Mouse (Mus musculus) limb, embryonic 15.5 days (tissue): ENCODE results near the gene Gm10837. TPM values are rescaled to one million over a fixed set of nuclear protein-coding genes. Genes with fewer than 3 reads are reported as not detected.

Experiments used
- ATAC-seq: fragments of 200-750 bp; cut with Nextera tagmentation; 2 replicates; pipeline ENCODE4 v1.8.0; 2017; ENCODE audit warnings: low read depth, moderate TSS enrichment; ENCODE audit not compliant: insufficient number of reproducible peaks, low FRiP score, low TSS enrichment
- H3K27ac ChIP-seq: fragments of 300-500 bp; sonication (generic); 2 replicates; pipeline ENCODE4 v1.5.1; 2015; ENCODE audit warnings: moderate library complexity, mild to moderate bottlenecking, inconsistent platforms
- H3K27me3 ChIP-seq: fragments of 300-500 bp; sonication (generic); 2 replicates; pipeline ENCODE4 v1.6.1; 2015; ENCODE audit warnings: inconsistent platforms
- H3K36me3 ChIP-seq: fragments of 300-500 bp; sonication (generic); 2 replicates; pipeline ENCODE4 v1.6.1; 2015; ENCODE audit warnings: inconsistent platforms
- H3K4me1 ChIP-seq: fragments of 300-500 bp; sonication (generic); 2 replicates; pipeline ENCODE4 v1.6.1; 2015; ENCODE audit warnings: inconsistent platforms
- H3K4me2 ChIP-seq: fragments of 300-500 bp; sonication (generic); 2 replicates; pipeline ENCODE4 v1.6.1; 2015; ENCODE audit warnings: mild to moderate bottlenecking, inconsistent platforms
- H3K4me3 ChIP-seq: fragments of 300-500 bp; sonication (generic); 2 replicates; pipeline ENCODE4 v1.5.1; 2015; ENCODE audit warnings: mild to moderate bottlenecking, inconsistent platforms
- H3K9ac ChIP-seq: fragments of 300-500 bp; sonication (generic); 2 replicates; pipeline ENCODE4 v1.6.1; 2015; ENCODE audit warnings: inconsistent platforms
- H3K9me3 ChIP-seq: fragments of 300-500 bp; sonication (generic); 2 replicates; pipeline ENCODE4 v1.6.1; 2016; ENCODE audit warnings: inconsistent platforms
- WGBS: fragments of 180-500 bp; shearing (Covaris S2); methylation state at CpG from one replicate; pipeline ENCODE4 v1.1.7; 2015; 5-methylcytosine and 5-hydroxymethylcytosine counted together
- polyA plus RNA-seq: library from polyadenylated mRNA; unstranded; fragments of >200 nt; fragmentation: Nextera tagmentation; extraction: Ambion mirVana; gene quantifications from 2 replicates; pipeline ENCODE4 v1.2.1, GENCODE M21; 2015

Gene Gm10837
- polyA plus RNA-seq, 1 experiment from 2014 or later: not detected

- WGBS: 19% methylated on average over 18 of the region's 18 CpGs
- ATAC-seq: no peak
- Histone ChIP-seq H3K9me3 (no peaks in the 10 kb centered on the region), H3K27me3 (peaks cover 79% of the 10 kb centered on the region), H3K36me3 (no peaks in the 10 kb centered on the region), H3K4me3 (no peak overlapping the region), H3K9ac (no peak overlapping the region), H3K4me2 (no peak overlapping the region), H3K4me1 (peaks cover 9% of the 10 kb centered on the region), H3K27ac (no peak overlapping the region)
Measured at GRCm38 (mm10) chr14:122483556-122484421, 6.6 kb upstream of the Gm10837 start.

DNA sequence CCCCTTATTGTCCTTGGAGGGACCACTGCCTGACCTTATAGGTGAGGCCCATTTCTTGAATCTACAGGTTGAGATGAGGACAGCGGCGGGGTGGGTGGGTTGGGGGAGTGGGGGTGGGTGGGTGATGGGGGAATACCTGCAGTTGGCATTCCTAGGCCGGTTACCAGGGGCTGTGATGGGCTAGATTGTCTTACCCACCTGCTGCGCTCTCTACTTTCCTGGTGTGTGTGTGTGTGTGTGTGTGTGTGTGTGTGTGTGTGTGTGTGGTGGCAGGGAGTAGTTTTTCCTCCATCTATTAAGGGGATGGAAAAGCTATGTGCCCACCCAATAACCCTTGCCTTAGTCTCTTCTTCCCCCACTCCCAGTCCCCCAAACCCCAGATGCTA is 5.9 kb upstream of the Gm10837 start:
- Histone ChIP-seq H3K27ac (no peak overlapping the region), H3K9ac (no peak overlapping the region), H3K36me3 (no peaks in the 10 kb centered on the region), H3K4me1 (peaks cover 6% of the 10 kb centered on the region), H3K9me3 (no peaks in the 10 kb centered on the region), H3K27me3 (peaks cover 79% of the 10 kb centered on the region), H3K4me2 (no peak overlapping the region), H3K4me3 (no peak overlapping the region)
- WGBS: 23% methylated on average over 4 of the region's 4 CpGs
- ATAC-seq: no peak

DNA sequence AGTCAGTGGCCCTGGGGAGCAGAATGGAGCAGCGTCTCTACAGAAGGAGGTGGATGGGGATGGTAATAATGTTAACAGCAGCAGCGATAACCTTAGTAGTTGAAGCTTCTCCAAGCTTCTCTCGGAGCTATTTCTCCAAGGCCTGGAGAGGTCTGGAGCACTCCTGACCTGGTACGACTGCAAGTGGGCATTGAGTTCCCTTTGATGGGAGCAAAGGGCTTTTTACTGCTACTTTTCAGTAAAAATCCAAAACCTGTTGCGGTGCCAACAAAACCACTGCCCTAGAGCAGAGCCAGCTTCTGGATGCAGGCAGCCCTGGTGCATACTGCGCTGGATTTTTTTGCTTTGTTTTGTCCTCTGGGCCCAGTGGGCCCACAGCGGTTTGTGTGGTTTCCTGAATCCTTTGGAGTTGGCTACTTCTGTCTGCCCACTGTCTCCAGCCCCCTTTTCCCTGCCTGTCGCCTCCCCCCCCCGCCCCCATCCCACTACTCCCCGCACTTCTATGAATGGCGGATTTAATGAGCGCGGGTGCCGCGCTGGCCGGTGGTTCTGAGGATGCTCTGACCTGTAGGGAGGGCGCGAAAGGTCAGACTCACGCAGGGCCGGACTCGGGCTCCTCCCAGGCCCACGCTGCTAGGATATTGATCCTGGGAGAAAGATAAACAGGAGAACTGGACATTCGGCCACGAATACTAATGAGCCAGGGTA is 5.4 kb upstream of the Gm10837 start:
- no peak for ATAC-seq
- Histone ChIP-seq H3K4me2 (0 out of 2 replicates have a peak overlapping the region, but pooled peaks have one; percentile 7), H3K27ac (no peak overlapping the region), H3K27me3 (peaks cover 81% of the 10 kb centered on the region), H3K4me1 (peaks cover 6% of the 10 kb centered on the region), H3K4me3 (no peak overlapping the region), H3K36me3 (no peaks in the 10 kb centered on the region), H3K9ac (no peak overlapping the region), H3K9me3 (no peaks in the 10 kb centered on the region)
- 5% methylated on average over 24 of the region's 24 CpGs for WGBS

DNA sequence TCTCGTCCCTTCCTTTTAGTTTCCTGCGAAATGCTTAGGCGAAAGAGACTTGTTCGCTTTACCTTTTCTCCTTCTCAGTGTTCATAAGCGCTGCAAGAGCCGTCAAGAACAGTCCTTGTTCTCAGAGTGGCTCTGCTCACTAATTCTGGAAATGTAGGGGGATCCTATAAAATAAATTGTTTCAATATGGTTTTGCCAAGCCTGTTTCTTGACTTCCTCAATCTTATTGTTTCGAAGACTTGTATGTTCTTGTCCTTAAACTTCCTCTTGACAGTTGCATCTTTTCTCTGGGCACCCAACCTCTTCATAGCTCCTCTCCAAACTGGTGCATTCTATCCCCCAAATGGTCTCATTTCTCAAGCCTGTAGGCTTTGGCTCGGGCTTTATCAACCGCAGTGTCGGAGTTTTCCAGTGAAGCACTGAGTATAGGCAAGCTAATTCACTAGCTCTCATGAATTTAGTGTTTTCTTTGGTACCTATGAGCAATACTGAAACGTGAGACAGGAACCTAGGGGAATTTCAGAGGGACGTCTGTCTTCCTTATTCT is 4.7 kb upstream of the Gm10837 start:
- Histone ChIP-seq H3K4me1 (peaks cover 11% of the 10 kb centered on the region), H3K4me2 (no peak overlapping the region), H3K9me3 (no peaks in the 10 kb centered on the region), H3K36me3 (no peaks in the 10 kb centered on the region), H3K4me3 (no peak overlapping the region), H3K27ac (no peak overlapping the region), H3K9ac (no peak overlapping the region), H3K27me3 (peaks cover 79% of the 10 kb centered on the region)
- WGBS: 5% methylated on average over 12 of the region's 12 CpGs
- ATAC-seq: no peak

- no peak overlapping the region for H3K9ac ChIP-seq
- H3K27me3 ChIP-seq: peaks cover 80% of the 10 kb centered on the region
- peaks cover 13% of the 10 kb centered on the region for H3K4me1 ChIP-seq
- no peak for ATAC-seq
- 15% methylated on average over 1 of the region's 1 CpGs for WGBS
- H3K4me3 ChIP-seq: no peak overlapping the region
- no peak overlapping the region for H3K27ac ChIP-seq
- no peak overlapping the region for H3K4me2 ChIP-seq
- H3K9me3 ChIP-seq: no peaks in the 10 kb centered on the region
- H3K36me3 ChIP-seq: no peaks in the 10 kb centered on the region
Measured at GRCm38 (mm10) chr14:122486611-122487010, 3.8 kb upstream of the Gm10837 start.

DNA sequence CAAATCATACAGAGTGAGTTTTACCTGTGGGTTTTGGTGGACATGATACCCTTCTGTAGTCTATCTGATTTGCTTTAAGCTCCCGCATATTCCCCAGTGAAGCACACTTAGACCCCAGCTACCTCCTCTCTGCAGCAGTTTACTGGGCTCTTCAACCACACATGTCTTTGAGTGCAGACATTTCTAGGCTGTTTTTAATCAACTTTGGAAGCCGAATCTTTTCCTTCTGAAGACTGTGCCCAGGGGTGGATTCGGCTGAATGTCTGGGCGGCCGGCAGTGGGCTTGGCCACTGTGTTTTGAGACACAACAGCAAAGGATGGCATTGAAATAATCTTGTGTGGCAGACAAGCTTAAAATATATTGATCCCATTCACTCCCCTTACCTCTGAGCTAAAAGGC is 3.0 kb upstream of the Gm10837 start:
- Histone ChIP-seq H3K27ac (no peak overlapping the region), H3K4me1 (peaks cover 13% of the 10 kb centered on the region), H3K4me2 (no peak overlapping the region), H3K9ac (no peak overlapping the region), H3K27me3 (peaks cover 75% of the 10 kb centered on the region), H3K36me3 (no peaks in the 10 kb centered on the region), H3K4me3 (no peak overlapping the region), H3K9me3 (no peaks in the 10 kb centered on the region)
- no peak for ATAC-seq
- 13% methylated on average over 5 of the region's 5 CpGs for WGBS

DNA sequence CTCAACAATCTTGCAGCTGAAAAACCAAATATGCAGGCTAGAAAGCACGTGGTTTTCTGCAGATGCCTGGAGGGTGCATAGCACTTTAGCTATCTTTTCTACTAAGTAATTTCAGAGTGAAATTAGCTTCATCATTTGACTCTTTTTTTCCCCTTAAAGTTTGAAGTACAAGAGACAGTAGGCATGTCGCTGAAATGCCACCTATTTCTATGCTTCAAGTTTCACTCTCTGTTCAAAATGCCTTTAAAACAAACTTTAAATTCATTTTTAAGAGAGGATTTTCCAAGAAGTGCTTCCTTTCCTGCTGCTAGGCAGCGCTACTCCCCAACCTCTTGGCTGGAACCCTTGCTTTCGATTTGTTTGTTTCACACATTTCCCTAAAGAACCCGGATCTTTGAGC is 1.3 kb upstream of the Gm10837 start:
- Histone ChIP-seq H3K27ac (no peak overlapping the region), H3K4me3 (no peak overlapping the region), H3K4me1 (peaks cover 13% of the 10 kb centered on the region), H3K4me2 (no peak overlapping the region), H3K36me3 (no peaks in the 10 kb centered on the region), H3K9ac (no peak overlapping the region), H3K27me3 (peaks cover 68% of the 10 kb centered on the region), H3K9me3 (no peaks in the 10 kb centered on the region)
- 6% methylated on average over 5 of the region's 5 CpGs for WGBS
- no peak for ATAC-seq

DNA sequence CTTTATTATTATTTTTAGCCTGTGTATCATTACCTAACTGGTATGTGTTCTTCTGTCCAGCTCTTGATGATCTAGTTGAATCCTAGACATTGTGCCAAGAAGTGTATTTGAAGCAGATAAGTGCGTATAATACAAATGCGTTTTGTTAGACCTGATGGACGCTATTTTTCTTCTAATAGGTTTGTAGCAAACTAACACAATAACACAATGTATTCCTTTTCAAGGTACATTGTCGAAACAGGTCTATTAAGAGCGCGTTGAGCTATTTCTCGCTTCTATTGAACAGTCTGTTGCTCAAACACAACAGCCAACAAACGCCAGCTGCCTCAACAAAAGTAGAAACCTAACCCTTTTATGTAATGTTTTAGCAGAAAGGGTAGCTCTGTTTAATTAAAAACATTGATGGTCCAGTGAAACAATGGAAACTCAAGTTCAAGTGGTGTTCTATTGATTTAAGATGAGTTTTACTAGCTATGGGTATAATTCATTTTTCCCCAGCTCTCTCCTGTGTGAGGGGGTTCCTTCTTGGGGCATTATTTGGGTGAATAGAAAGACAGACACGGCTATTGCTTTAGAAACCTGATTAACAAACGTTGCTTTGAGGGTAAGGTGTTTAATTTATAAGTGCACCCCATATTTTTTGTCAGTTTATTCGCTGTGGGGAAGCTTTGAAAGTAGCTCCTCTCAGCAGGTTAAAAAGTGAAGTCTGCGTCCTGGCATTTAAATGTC is 536 bp upstream of the Gm10837 start:
- Histone ChIP-seq H3K4me2 (no peak overlapping the region), H3K36me3 (no peaks in the 10 kb centered on the region), H3K4me3 (peak overlapping the region; percentile 34; the same call in 1 of the 2 replicates), H3K27me3 (peaks cover 63% of the 10 kb centered on the region), H3K4me1 (peaks cover 13% of the 10 kb centered on the region), H3K27ac (no peak overlapping the region), H3K9me3 (no peaks in the 10 kb centered on the region), H3K9ac (no peak overlapping the region)
- WGBS: 7% methylated on average over 12 of the region's 12 CpGs
- no peak for ATAC-seq

DNA sequence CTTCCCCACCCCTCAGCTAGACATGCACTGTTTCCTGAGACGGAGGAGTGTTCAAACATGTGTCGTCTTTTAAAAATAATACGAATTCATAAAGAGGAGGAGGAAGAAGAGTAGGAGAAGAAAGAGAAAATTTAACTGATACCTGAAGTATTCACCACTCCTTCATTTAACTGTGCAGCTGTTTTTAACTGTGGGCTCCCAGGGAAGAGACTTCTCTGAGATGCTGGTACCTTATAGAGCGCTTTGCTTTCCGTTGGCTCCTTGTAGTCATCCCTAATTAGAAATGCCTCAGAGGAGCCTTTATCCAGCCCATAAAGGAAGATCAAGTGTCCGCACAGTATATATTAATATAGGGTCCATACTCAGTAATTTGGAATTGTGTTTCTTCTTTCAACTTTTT is 1.1 kb downstream of the Gm10837 start:
- H3K9ac ChIP-seq: no peak overlapping the region
- no peak overlapping the region for H3K4me3 ChIP-seq
- H3K27ac ChIP-seq: no peak overlapping the region
- no peaks in the 10 kb centered on the region for H3K36me3 ChIP-seq
- peaks cover 47% of the 10 kb centered on the region for H3K27me3 ChIP-seq
- WGBS: 62% methylated on average over 6 of the region's 6 CpGs
- H3K9me3 ChIP-seq: no peaks in the 10 kb centered on the region
- no peak for ATAC-seq
- peaks cover 6% of the 10 kb centered on the region for H3K4me1 ChIP-seq
- H3K4me2 ChIP-seq: no peak overlapping the region

- 64% methylated on average over 1 of the region's 1 CpGs for WGBS
- H3K27me3 ChIP-seq: peaks cover 44% of the 10 kb centered on the region
Measured at GRCm38 (mm10) chr14:122492015-122492414, 1.6 kb downstream of the Gm10837 start.

DNA sequence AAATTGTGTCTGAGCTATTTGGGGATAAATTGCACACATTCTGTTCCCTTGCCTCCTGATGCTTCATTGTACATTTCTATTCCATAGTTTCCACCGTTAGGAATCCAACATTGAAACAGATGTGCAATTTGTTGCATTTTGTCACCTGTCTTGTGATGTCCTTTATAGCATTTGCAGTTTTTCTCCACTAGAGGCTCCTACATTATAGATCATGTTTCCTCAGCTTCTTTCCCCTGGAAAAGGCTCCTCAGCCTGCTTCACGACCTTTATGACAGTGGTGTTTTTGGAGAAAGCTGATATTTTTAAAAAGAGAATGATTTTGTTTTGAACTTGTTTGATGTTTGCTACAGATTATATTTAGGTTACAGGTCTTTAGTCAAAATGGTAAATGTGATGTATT is 18.7 kb downstream of the Gm10837 start:
- Histone ChIP-seq H3K4me1 (no peaks in the 10 kb centered on the region), H3K4me2 (no peak overlapping the region), H3K27ac (no peak overlapping the region), H3K27me3 (0 out of 2 replicates have a peak, but pooled peaks cover 7% of the 10 kb centered on the region), H3K36me3 (no peaks in the 10 kb centered on the region), H3K9ac (no peak overlapping the region), H3K4me3 (no peak overlapping the region), H3K9me3 (no peaks in the 10 kb centered on the region)
- ATAC-seq: no peak
- 9% methylated on average over 2 of the region's 2 CpGs for WGBS

More at GRCm38 (mm10) chr14:122492015-122492414, 1.6 kb downstream of the Gm10837 start:
- Histone ChIP-seq H3K27ac (no peak overlapping the region), H3K9me3 (no peaks in the 10 kb centered on the region), H3K4me2 (no peak overlapping the region), H3K4me1 (peaks cover 6% of the 10 kb centered on the region), H3K9ac (no peak overlapping the region), H3K36me3 (no peaks in the 10 kb centered on the region), H3K4me3 (no peak overlapping the region)
- no peak for ATAC-seq
